Mouse (Mus musculus): ENCODE results near the gene Olfr45. TPM values are rescaled to one million over a fixed set of nuclear protein-coding genes. Genes with fewer than 3 reads are reported as not detected.

Gene Olfr45
- polyA plus RNA-seq, 1 experiment from 2014 or later: not detected

DNA sequence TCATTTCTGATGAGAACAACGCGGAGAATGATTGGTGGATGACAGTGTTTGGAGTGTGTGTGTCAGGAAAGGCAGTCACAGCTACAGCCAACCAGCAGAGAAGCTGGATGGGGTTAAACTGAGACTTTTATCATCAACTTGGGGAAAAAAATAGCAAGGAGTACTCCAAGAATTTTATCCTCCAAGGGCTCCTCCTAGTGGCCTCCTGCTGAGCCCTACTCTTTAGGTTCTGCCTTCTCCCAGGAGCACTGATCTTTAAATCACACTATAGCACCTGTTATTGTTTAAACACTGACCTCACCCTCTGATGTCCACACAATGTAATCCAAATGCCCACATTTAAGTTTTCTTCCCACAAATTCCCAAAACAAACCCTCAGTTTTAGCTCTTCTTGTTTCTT, 51.4 kb downstream of the Olfr45 start:
- H3K36me3 ChIP-seq: no peaks in the 10 kb centered on the region
- H3K4me1 ChIP-seq: no peaks in the 10 kb centered on the region
- H3K9me3 ChIP-seq: no peaks in the 10 kb centered on the region
- H3K4me3 ChIP-seq: no peak overlapping the region
- H3K27me3 ChIP-seq: no peaks in the 10 kb centered on the region
- H3K9ac ChIP-seq: no peak overlapping the region
- ATAC-seq (ENCODE audit: insufficient number of reproducible peaks, low FRiP score, low TSS enrichment, low read depth): no peak
- H3K4me2 ChIP-seq: no peak overlapping the region
- 70% methylated on average over 2 of the region's 2 CpGs for WGBS
- no peak overlapping the region for H3K27ac ChIP-seq

Other genes starting within 250 kb of the Olfr45 start
- gene Olfr533, start 218.6 kb upstream of the Olfr45 start, polyA plus RNA-seq (2015; fragmentation: Nextera tagmentation; extraction: Ambion mirVana): not detected in 2 replicates
- gene Olfr535, start 197.7 kb upstream of the Olfr45 start, polyA plus RNA-seq (2015; fragmentation: Nextera tagmentation; extraction: Ambion mirVana): not detected in 2 replicates
- not detected in 2 replicates for gene Olfr536, start 174.6 kb upstream of the Olfr45 start, polyA plus RNA-seq (2015; fragmentation: Nextera tagmentation; extraction: Ambion mirVana)
- gene Olfr538, start 114.1 kb upstream of the Olfr45 start, polyA plus RNA-seq (2015; fragmentation: Nextera tagmentation; extraction: Ambion mirVana): not detected in 2 replicates
- gene Olfr46, start 80.7 kb upstream of the Olfr45 start, polyA plus RNA-seq (2015; fragmentation: Nextera tagmentation; extraction: Ambion mirVana): not detected in 2 replicates
- gene Olfr61, start 53.0 kb upstream of the Olfr45 start, polyA plus RNA-seq (2015; fragmentation: Nextera tagmentation; extraction: Ambion mirVana): not detected in 2 replicates
- not detected in 2 replicates for gene Olfr53, start 35.5 kb upstream of the Olfr45 start, polyA plus RNA-seq (2015; fragmentation: Nextera tagmentation; extraction: Ambion mirVana)
- gene Olfr539, start 22.0 kb upstream of the Olfr45 start, polyA plus RNA-seq (2015; fragmentation: Nextera tagmentation; extraction: Ambion mirVana): 0.03 TPM in 1 of 2 replicates, not detected in the other
- gene Olfr541, start 15.3 kb downstream of the Olfr45 start, polyA plus RNA-seq (2015; fragmentation: Nextera tagmentation; extraction: Ambion mirVana): not detected in 2 replicates
- gene Cyp2e1, start 81.8 kb downstream of the Olfr45 start, polyA plus RNA-seq (2015; fragmentation: Nextera tagmentation; extraction: Ambion mirVana): not detected in 2 replicates
- gene Syce1, start 105.9 kb downstream of the Olfr45 start, polyA plus RNA-seq (2015; fragmentation: Nextera tagmentation; extraction: Ambion mirVana): 0.11 and 0.13 TPM in 2 replicates
- gene Zfp941, start 140.2 kb downstream of the Olfr45 start, polyA plus RNA-seq (2015; fragmentation: Nextera tagmentation; extraction: Ambion mirVana): 0.67 and 1.00 TPM in 2 replicates
- gene Urah, start 153.1 kb downstream of the Olfr45 start, polyA plus RNA-seq (2015; fragmentation: Nextera tagmentation; extraction: Ambion mirVana): 38.4 and 59.3 TPM in 2 replicates
- not detected in 2 replicates for gene Scgb1c1, start 163.6 kb downstream of the Olfr45 start, polyA plus RNA-seq (2015; fragmentation: Nextera tagmentation; extraction: Ambion mirVana)
- not detected in 2 replicates for gene Odf3, start 165.9 kb downstream of the Olfr45 start, polyA plus RNA-seq (2015; fragmentation: Nextera tagmentation; extraction: Ambion mirVana)
- gene Gm45785, start 174.4 kb downstream of the Olfr45 start, polyA plus RNA-seq (2015; fragmentation: Nextera tagmentation; extraction: Ambion mirVana): not detected in 2 replicates
- gene Ric8a, start 175.0 kb downstream of the Olfr45 start, polyA plus RNA-seq (2015; fragmentation: Nextera tagmentation; extraction: Ambion mirVana): 85.7 and 90.6 TPM in 2 replicates
- gene Bet1l, start 175.6 kb downstream of the Olfr45 start, polyA plus RNA-seq (2015; fragmentation: Nextera tagmentation; extraction: Ambion mirVana): 70.7 and 71.6 TPM in 2 replicates
- 201 and 214 TPM in 2 replicates for gene Psmd13, start 200.0 kb downstream of the Olfr45 start, polyA plus RNA-seq (2015; fragmentation: Nextera tagmentation; extraction: Ambion mirVana)
- gene Sirt3, start 200.4 kb downstream of the Olfr45 start, polyA plus RNA-seq (2015; fragmentation: Nextera tagmentation; extraction: Ambion mirVana): 22.7 and 25.6 TPM in 2 replicates
- gene Cox8b, start 218.5 kb downstream of the Olfr45 start, polyA plus RNA-seq (2015; fragmentation: Nextera tagmentation; extraction: Ambion mirVana): 19.6 and 58.3 TPM in 2 replicates
- gene Nlrp6, start 239.0 kb downstream of the Olfr45 start, polyA plus RNA-seq (2015; fragmentation: Nextera tagmentation; extraction: Ambion mirVana): 0.28 and 0.45 TPM in 2 replicates

Data from limb, embryonic 15.5 days (tissue).